Mouse (Mus musculus) embryo, embryonic 10.5 days (tissue): ENCODE results near the gene Tm9sf4.

Source experiments
- DNase-seq: peaks from one replicate; pipeline ENCODE4 v3.0.0-alpha.2; 2015; ENCODE audit warnings: low spot score

Gene Tm9sf4

GRCm38 (mm10) chr2:153160844-153161683, at the start of gene Tm9sf4:
TSS of gene Tm9sf4 (plus strand) at chr2:153161303.
- peak; percentile 97 for DNase-seq

- DNase-seq: no peak
Measured at GRCm38 (mm10) chr2:153115679-153116081, 45.4 kb upstream of the Tm9sf4 start.

- no peak for DNase-seq
Measured at GRCm38 (mm10) chr2:153117051-153117486, 44.0 kb upstream of the Tm9sf4 start.

- no peak for DNase-seq
Measured at GRCm38 (mm10) chr2:153119488-153119887, 41.6 kb upstream of the Tm9sf4 start.

- DNase-seq: no peak
Measured at GRCm38 (mm10) chr2:153120126-153120525, 41.0 kb upstream of the Tm9sf4 start.

GRCm38 (mm10) chr2:153121821-153122615, 39.1 kb upstream of the Tm9sf4 start:
- DNase-seq: no peak

- no peak for DNase-seq
Measured at GRCm38 (mm10) chr2:153122701-153123100, 38.4 kb upstream of the Tm9sf4 start.

- no peak for DNase-seq
Measured at GRCm38 (mm10) chr2:153125875-153126274, 35.2 kb upstream of the Tm9sf4 start.

- peak; percentile 40 for DNase-seq
Measured at GRCm38 (mm10) chr2:153131019-153131418, 30.1 kb upstream of the Tm9sf4 start.

GRCm38 (mm10) chr2:153134237-153134636, 26.9 kb upstream of the Tm9sf4 start:
- DNase-seq: peak; percentile 19

- no peak for DNase-seq
Measured at GRCm38 (mm10) chr2:153136211-153136610, 24.9 kb upstream of the Tm9sf4 start.

- no peak for DNase-seq
Measured at GRCm38 (mm10) chr2:153139158-153139557, 21.9 kb upstream of the Tm9sf4 start.

- peak; percentile 15 for DNase-seq
Measured at GRCm38 (mm10) chr2:153139996-153140613, 21.0 kb upstream of the Tm9sf4 start.

- peak; percentile 83 for DNase-seq
Measured at GRCm38 (mm10) chr2:153142620-153143199, 18.4 kb upstream of the Tm9sf4 start.

GRCm38 (mm10) chr2:153145346-153145745, 15.8 kb upstream of the Tm9sf4 start:
- DNase-seq: no peak

- no peak for DNase-seq
Measured at GRCm38 (mm10) chr2:153147236-153147635, 13.9 kb upstream of the Tm9sf4 start.

- DNase-seq: peak; percentile 76
Measured at GRCm38 (mm10) chr2:153147715-153148114, 13.4 kb upstream of the Tm9sf4 start.

- DNase-seq: no peak
Measured at GRCm38 (mm10) chr2:153149742-153150141, 11.4 kb upstream of the Tm9sf4 start.

GRCm38 (mm10) chr2:153151026-153151425, 10.1 kb upstream of the Tm9sf4 start:
- DNase-seq: no peak

GRCm38 (mm10) chr2:153151926-153152665, 9.0 kb upstream of the Tm9sf4 start:
- DNase-seq: no peak

- DNase-seq: no peak
Measured at GRCm38 (mm10) chr2:153153033-153153450, 8.1 kb upstream of the Tm9sf4 start.
